Mouse (Mus musculus): Measurements from ENCODE around the gene Hddc3. TPM values are rescaled to one million over a fixed set of nuclear protein-coding genes. Genes with fewer than 3 reads are reported as not detected.

Hddc3 gene
- total and polyA plus RNA-seq, 3 experiments, result 36.4 to 50.8 (median 45.5) TPM

- peak; percentile 39 for DNase-seq
These were observed 55.9 kb downstream of the Hddc3 start for GRCm38 (mm10) chr7:80398654-80399444.

DNA sequence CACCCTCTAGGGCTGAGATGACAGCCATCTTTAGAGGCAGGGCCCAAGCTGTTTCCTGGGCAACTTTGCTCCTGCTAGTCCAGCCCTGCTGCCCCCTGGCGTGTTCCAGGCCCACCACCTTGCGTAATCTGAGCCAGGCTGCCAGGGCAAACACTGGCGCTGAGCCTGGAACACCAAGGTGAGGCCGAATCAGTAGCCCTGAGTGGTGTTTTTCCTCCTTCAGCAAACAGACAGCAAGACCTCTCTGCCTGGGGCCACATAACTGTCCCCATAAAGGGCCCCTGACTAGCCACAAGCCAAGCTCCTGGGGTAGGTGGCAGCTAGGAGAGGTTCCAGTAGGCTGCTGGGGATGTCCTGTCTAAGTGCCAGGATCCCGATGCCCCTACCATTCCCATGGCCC lies 57.2 kb downstream of the Hddc3 start:
- DNase-seq, result peak; percentile 88

Other genes starting within 250 kb of the Hddc3 start
- 100 to 1,000 TPM in 1 of 2 experiments, 10 to 100 TPM in 1; 96.2 to 200 TPM for gene Idh2, start 227.7 kb upstream of the Hddc3 start, total RNA-seq (2021)
- gene Idh2, start 227.7 kb upstream of the Hddc3 start, polyA plus RNA-seq (2012; rRNA removed), result 147 and 150 TPM in 2 replicates
- 10 to 100 TPM; 57.7 to 66.4 TPM for gene Sema4b, start 156.3 kb upstream of the Hddc3 start, total RNA-seq (2021)
- 55.1 and 65.8 TPM in 2 replicates for gene Sema4b, start 156.3 kb upstream of the Hddc3 start, polyA plus RNA-seq (2012; rRNA removed)
- gene Cib1, start 110.3 kb upstream of the Hddc3 start, total RNA-seq (2021), result 10 to 100 TPM; 66.7 to 75.3 TPM
- gene Cib1, start 110.3 kb upstream of the Hddc3 start, polyA plus RNA-seq (2012; rRNA removed), result 110 and 126 TPM in 2 replicates
- gene Gdpgp1, start 110.2 kb upstream of the Hddc3 start, total RNA-seq (2021), result 1 to 10 TPM; 3.6 to 4.6 TPM
- 2.6 and 2.9 TPM in 2 replicates for gene Gdpgp1, start 110.2 kb upstream of the Hddc3 start, polyA plus RNA-seq (2012; rRNA removed)
- 1 to 10 TPM in 1 of 2 experiments, under 1 TPM in 1; 0.89 to 1.2 TPM for gene Ttll13, start 96.7 kb upstream of the Hddc3 start, total RNA-seq (2021)
- gene Ttll13, start 96.7 kb upstream of the Hddc3 start, polyA plus RNA-seq (2012; rRNA removed), result 0.66 TPM in 2 replicates
- gene Ngrn, start 81.9 kb upstream of the Hddc3 start, total RNA-seq (2021), result 10 to 100 TPM; 35.7 to 50.1 TPM
- gene Ngrn, start 81.9 kb upstream of the Hddc3 start, polyA plus RNA-seq (2012; rRNA removed), result 38.7 and 45.6 TPM in 2 replicates
- 10 to 100 TPM; 20.4 to 20.6 TPM for gene Vps33b, start 73.5 kb upstream of the Hddc3 start, total RNA-seq (2021)
- gene Vps33b, start 73.5 kb upstream of the Hddc3 start, polyA plus RNA-seq (2012; rRNA removed), result 8.4 and 9.3 TPM in 2 replicates
- 1 to 10 TPM; 4.0 to 5.3 TPM for gene Prc1, start 48.7 kb upstream of the Hddc3 start, total RNA-seq (2021)
- gene Prc1, start 48.7 kb upstream of the Hddc3 start, polyA plus RNA-seq (2012; rRNA removed), result 2.3 and 3.8 TPM in 2 replicates
- gene Rccd1, start 18.6 kb upstream of the Hddc3 start, total RNA-seq (2021), result 10 to 100 TPM in 1 of 2 experiments, 1 to 10 TPM in 1; 7.4 to 10.5 TPM
- gene Rccd1, start 18.6 kb upstream of the Hddc3 start, polyA plus RNA-seq (2012; rRNA removed), result 9.0 and 12.9 TPM in 2 replicates
- 10 to 100 TPM; 66.5 to 73.0 TPM for gene Unc45a, start 2.1 kb upstream of the Hddc3 start, total RNA-seq (2021)
- gene Unc45a, start 2.1 kb upstream of the Hddc3 start, polyA plus RNA-seq (2012; rRNA removed), result 69.1 and 76.9 TPM in 2 replicates
- gene Man2a2, start 28.3 kb downstream of the Hddc3 start, total RNA-seq (2021), result 10 to 100 TPM; 77.2 to 99.3 TPM
- gene Man2a2, start 28.3 kb downstream of the Hddc3 start, polyA plus RNA-seq (2012; rRNA removed), result 252 and 304 TPM in 2 replicates
- 10 to 100 TPM in 1 of 2 experiments, 1 to 10 TPM in 1; 7.9 to 13.0 TPM for gene Fes, start 44.8 kb downstream of the Hddc3 start, total RNA-seq (2021)
- 13.1 and 14.8 TPM in 2 replicates for gene Fes, start 44.8 kb downstream of the Hddc3 start, polyA plus RNA-seq (2012; rRNA removed)
- 100 to 1,000 TPM; 158 to 185 TPM for gene Furin, start 62.3 kb downstream of the Hddc3 start, total RNA-seq (2021)
- gene Furin, start 62.3 kb downstream of the Hddc3 start, polyA plus RNA-seq (2012; rRNA removed), result 225 and 227 TPM in 2 replicates
- gene Blm, start 192.0 kb downstream of the Hddc3 start, total RNA-seq (2021), result 1 to 10 TPM; 2.0 to 3.1 TPM
- gene Blm, start 192.0 kb downstream of the Hddc3 start, polyA plus RNA-seq (2012; rRNA removed), result 0.16 and 0.17 TPM in 2 replicates